Mouse (Mus musculus) embryonic facial prominence, embryonic 14.5 days (tissue): ENCODE measurements around the gene Rtn4rl1. TPM values are rescaled to one million over a fixed set of nuclear protein-coding genes. Genes with fewer than 3 reads are reported as not detected.
A peak's percentile ranks its signal among the peaks of the same experiment; 100 is the strongest.

Experiments used
- ATAC-seq: fragments of 200-750 bp; cut with Nextera tagmentation; 2 replicates; pipeline ENCODE4 v1.8.0; 2017; ENCODE audit warnings: low read depth, moderate number of reproducible peaks, moderate TSS enrichment
- DNase-seq: peaks from one replicate; pipeline ENCODE4 v3.0.0-alpha.2; 2015; ENCODE audit warnings: low spot score
- H3K27ac ChIP-seq: fragments of 300-500 bp; sonication (generic); replicated peaks from 2 replicates; pipeline ENCODE4 v1.5.1; 2014; ENCODE audit warnings: low read depth, mild to moderate bottlenecking, low read length, moderate library complexity
- H3K27me3 ChIP-seq: fragments of 300-500 bp; sonication (generic); replicated peaks from 2 replicates; pipeline ENCODE4 v1.6.1; 2014; ENCODE audit warnings: low read length; ENCODE audit not compliant: control insufficient read depth, insufficient read depth
- H3K36me3 ChIP-seq: fragments of 300-500 bp; sonication (generic); 2 replicates; pipeline ENCODE4 v1.6.1; 2014; ENCODE audit warnings: low read length, mixed read lengths; ENCODE audit not compliant: control insufficient read depth, insufficient read depth
- H3K4me1 ChIP-seq: fragments of 300-500 bp; sonication (generic); 2 replicates; pipeline ENCODE4 v1.6.1; 2014; ENCODE audit warnings: antibody characterized with exemption, low read length; ENCODE audit not compliant: control insufficient read depth, insufficient read depth
- H3K4me2 ChIP-seq: fragments of 300-500 bp; sonication (generic); 2 replicates; pipeline ENCODE4 v1.6.1; 2014; ENCODE audit warnings: low read depth, mild to moderate bottlenecking, low read length, moderate library complexity, mixed read lengths
- H3K4me3 ChIP-seq: fragments of 300-500 bp; sonication (generic); 2 replicates; pipeline ENCODE4 v1.5.1; 2014; ENCODE audit warnings: low read depth, mild to moderate bottlenecking, low read length
- H3K9ac ChIP-seq: fragments of 300-500 bp; sonication (generic); 2 replicates; pipeline ENCODE4 v1.6.1; 2014; ENCODE audit warnings: low read depth, mild to moderate bottlenecking, low read length, moderate library complexity, mixed read lengths
- H3K9me3 ChIP-seq: fragments of 300-500 bp; sonication (generic); 2 replicates; pipeline ENCODE4 v1.6.1; 2016; ENCODE audit warnings: low read length; ENCODE audit not compliant: control insufficient read depth
- WGBS: fragments of 180-500 bp; shearing (Covaris S2); extraction: QIAGEN DNeasy Blood & Tissue Kit; methylation state at CpG from one replicate; pipeline ENCODE4 v1.1.7; 2014; 5-methylcytosine and 5-hydroxymethylcytosine counted together
- polyA plus RNA-seq: library from polyadenylated mRNA; unstranded; fragments of >200 nt; fragmentation: Nextera tagmentation; extraction: Ambion mirVana; gene quantifications from 2 replicates; pipeline ENCODE4 v1.2.1, GENCODE M21; 2014

Gene Rtn4rl1
- polyA plus RNA-seq, 1 experiment from 2014 or later, result 4.9 TPM

DNA sequence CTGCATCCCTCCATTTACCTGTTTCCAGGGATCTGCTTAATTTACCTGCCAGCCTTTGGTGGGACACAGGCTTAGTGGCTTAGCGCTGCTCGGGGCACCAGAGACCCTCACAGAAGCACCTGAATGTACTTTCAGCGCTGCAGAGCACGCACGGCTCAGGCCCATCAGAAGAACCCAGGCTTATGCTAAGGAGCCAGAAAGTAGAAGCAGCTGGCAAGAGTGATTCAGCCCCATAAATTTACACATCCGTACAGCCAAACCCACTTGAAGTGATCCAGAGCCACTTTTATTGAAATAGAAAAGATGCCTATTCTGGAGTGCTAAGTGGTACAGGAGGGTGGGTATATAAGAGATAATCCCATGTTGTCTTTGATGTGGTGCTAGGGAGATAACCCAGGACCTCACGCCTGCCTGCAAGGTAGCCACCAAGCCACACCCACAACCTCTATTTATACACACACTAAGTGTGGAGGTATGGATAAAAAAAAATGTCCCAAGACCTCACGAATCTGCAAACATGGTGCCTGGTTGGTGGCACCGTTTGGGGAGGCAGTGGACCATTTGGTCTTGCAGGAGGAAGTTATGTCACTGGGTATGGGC, 102.9 kb downstream of the Rtn4rl1 start:
- no peaks in the 10 kb centered on the region for H3K9me3 ChIP-seq
- 78% methylated on average over 9 of the region's 9 CpGs for WGBS
- peaks cover 24% of the 10 kb centered on the region for H3K36me3 ChIP-seq
- DNase-seq (no peak), ATAC-seq (no peak)
- H3K4me2 ChIP-seq, result no peak overlapping the region
- H3K4me3 ChIP-seq, result no peak overlapping the region
- peaks cover 16% of the 10 kb centered on the region for H3K4me1 ChIP-seq
- H3K27me3 ChIP-seq, result peaks cover 18% of the 10 kb centered on the region; the same call in 1 of the 2 replicates
- no peak overlapping the region for H3K27ac ChIP-seq
- no peak overlapping the region for H3K9ac ChIP-seq

- WGBS, result 64% methylated on average over 9 of the region's 9 CpGs
- peaks cover 36% of the 10 kb centered on the region for H3K36me3 ChIP-seq
These were observed 104.0 kb downstream of the Rtn4rl1 start for GRCm38 (mm10) chr11:75297631-75298030.

GRCm38 (mm10) chr11:75298491-75298890, 104.9 kb downstream of the Rtn4rl1 start:
- ATAC-seq, result no peak
- H3K9me3 ChIP-seq, result no peaks in the 10 kb centered on the region
- peaks cover 44% of the 10 kb centered on the region for H3K36me3 ChIP-seq
- H3K4me2 ChIP-seq, result no peak overlapping the region
- 45% methylated on average over 11 of the region's 11 CpGs for WGBS
- H3K4me3 ChIP-seq, result no peak overlapping the region
- no peak overlapping the region for H3K27ac ChIP-seq
- 0 out of 2 replicates have a peak, but pooled peaks cover 4% of the 10 kb centered on the region for H3K27me3 ChIP-seq
- H3K9ac ChIP-seq, result peak overlapping the region; percentile 38; the same call in 1 of the 2 replicates
- DNase-seq, result no peak
- H3K4me1 ChIP-seq, result peaks cover 8% of the 10 kb centered on the region

More at GRCm38 (mm10) chr11:75297631-75298030, 104.0 kb downstream of the Rtn4rl1 start:
- Histone ChIP-seq H3K4me3 (no peak overlapping the region), H3K9me3 (no peaks in the 10 kb centered on the region), H3K9ac (no peak overlapping the region), H3K4me1 (peaks cover 8% of the 10 kb centered on the region), H3K4me2 (no peak overlapping the region), H3K27ac (no peak overlapping the region), H3K27me3 (peaks cover 6% of the 10 kb centered on the region; the same call in 1 of the 2 replicates)
- ATAC-seq, result no peak
- DNase-seq, result no peak

- ATAC-seq, result 0 out of 2 replicates have a peak, but pooled peaks have one; percentile 30
- WGBS, result 70% methylated on average over 10 of the region's 10 CpGs
- no peak for DNase-seq
- Histone ChIP-seq H3K9me3 (no peaks in the 10 kb centered on the region), H3K27ac (no peak overlapping the region), H3K36me3 (peaks cover 52% of the 10 kb centered on the region), H3K27me3 (no peaks in the 10 kb centered on the region), H3K4me3 (no peak overlapping the region), H3K9ac (no peak overlapping the region), H3K4me2 (no peak overlapping the region), H3K4me1 (peaks cover 8% of the 10 kb centered on the region)
These were observed 106.2 kb downstream of the Rtn4rl1 start for GRCm38 (mm10) chr11:75299786-75300185.

- no peak for ATAC-seq
- H3K9ac ChIP-seq, result no peak overlapping the region
These were observed 107.4 kb downstream of the Rtn4rl1 start for GRCm38 (mm10) chr11:75300954-75301353.

DNA sequence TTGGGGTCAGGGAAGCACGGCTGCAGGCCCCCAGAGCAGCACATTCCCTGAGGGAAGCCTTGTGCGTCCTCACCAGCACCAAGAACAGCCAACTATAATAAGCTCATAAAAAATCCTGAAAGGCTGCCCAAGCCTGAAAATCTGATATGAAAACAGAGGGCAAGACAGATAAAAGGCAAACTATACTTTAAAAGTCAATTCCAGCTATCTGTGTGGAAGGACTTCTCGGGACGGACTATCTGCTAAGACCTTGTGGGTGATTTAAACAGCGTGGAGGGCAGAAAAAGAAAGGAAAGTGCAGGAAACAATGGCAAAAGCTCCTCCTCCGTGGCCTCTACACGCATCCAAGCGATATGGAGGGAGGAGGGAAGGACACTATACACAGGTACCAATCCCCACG, 111.2 kb downstream of the Rtn4rl1 start:
- 85% methylated on average over 9 of the region's 9 CpGs for WGBS
- no peak for DNase-seq
- H3K36me3 ChIP-seq, result peaks cover 90% of the 10 kb centered on the region

More at GRCm38 (mm10) chr11:75300954-75301353, 107.4 kb downstream of the Rtn4rl1 start:
- Histone ChIP-seq H3K4me2 (no peak overlapping the region), H3K4me3 (no peak overlapping the region), H3K27ac (no peak overlapping the region), H3K36me3 (peaks cover 63% of the 10 kb centered on the region), H3K9me3 (no peaks in the 10 kb centered on the region), H3K4me1 (peaks cover 8% of the 10 kb centered on the region), H3K27me3 (no peaks in the 10 kb centered on the region)
- DNase-seq, result no peak
- 91% methylated on average over 9 of the region's 9 CpGs for WGBS

DNA sequence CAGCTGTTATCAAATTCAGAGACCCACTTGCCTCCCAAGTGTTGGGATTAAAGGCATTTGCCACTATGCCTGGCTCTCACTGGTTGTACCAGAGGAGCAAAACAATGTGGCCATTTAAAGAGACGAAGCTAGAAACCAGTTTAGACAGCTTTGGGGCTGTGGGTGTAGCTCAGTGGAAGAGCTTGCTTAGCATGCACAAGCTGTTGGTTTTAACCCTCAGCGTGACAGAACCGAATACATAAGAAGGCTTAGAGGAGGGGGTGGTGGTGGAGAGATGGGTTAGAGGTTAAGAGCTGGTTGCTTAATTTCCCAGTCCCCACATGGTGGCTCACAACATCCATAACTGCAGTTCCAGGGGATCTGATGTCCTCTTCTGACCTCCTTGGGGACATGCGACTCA, 115.1 kb downstream of the Rtn4rl1 start:
- H3K9me3 ChIP-seq, result no peaks in the 10 kb centered on the region
- H3K4me1 ChIP-seq, result no peaks in the 10 kb centered on the region
- no peak overlapping the region for H3K27ac ChIP-seq
- no peak overlapping the region for H3K9ac ChIP-seq
- peaks cover 89% of the 10 kb centered on the region for H3K36me3 ChIP-seq
- no peaks in the 10 kb centered on the region for H3K27me3 ChIP-seq
- 77% methylated on average over 4 of the region's 4 CpGs for WGBS
- DNase-seq (peak; percentile 45), ATAC-seq (0 out of 2 replicates have a peak, but pooled peaks have one; percentile 30)
- H3K4me2 ChIP-seq, result no peak overlapping the region
- H3K4me3 ChIP-seq, result no peak overlapping the region

More for the DNA sequence above, 111.2 kb downstream of the Rtn4rl1 start:
- no peak overlapping the region for H3K4me2 ChIP-seq
- ATAC-seq, result no peak
- no peak overlapping the region for H3K9ac ChIP-seq
- no peaks in the 10 kb centered on the region for H3K27me3 ChIP-seq
- no peaks in the 10 kb centered on the region for H3K9me3 ChIP-seq
- no peak overlapping the region for H3K27ac ChIP-seq
- H3K4me3 ChIP-seq, result no peak overlapping the region
- H3K4me1 ChIP-seq, result no peaks in the 10 kb centered on the region

- Histone ChIP-seq H3K27me3 (no peaks in the 10 kb centered on the region), H3K36me3 (peaks cover 93% of the 10 kb centered on the region), H3K9ac (no peak overlapping the region), H3K4me2 (no peak overlapping the region), H3K27ac (no peak overlapping the region), H3K9me3 (no peaks in the 10 kb centered on the region), H3K4me1 (no peaks in the 10 kb centered on the region), H3K4me3 (no peak overlapping the region)
- ATAC-seq (no peak), DNase-seq (no peak)
- WGBS, result 79% methylated on average over 8 of the region's 8 CpGs
These were observed 117.2 kb downstream of the Rtn4rl1 start for GRCm38 (mm10) chr11:75310813-75311212.

GRCm38 (mm10) chr11:75311751-75312150, 118.2 kb downstream of the Rtn4rl1 start:
- 88% methylated on average over 6 of the region's 6 CpGs for WGBS
- DNase-seq (no peak), ATAC-seq (no peak)
- no peak overlapping the region for H3K4me2 ChIP-seq
- H3K27ac ChIP-seq, result no peak overlapping the region
- no peak overlapping the region for H3K9ac ChIP-seq
- H3K27me3 ChIP-seq, result no peaks in the 10 kb centered on the region
- peaks cover 89% of the 10 kb centered on the region for H3K36me3 ChIP-seq
- no peak overlapping the region for H3K4me3 ChIP-seq
- H3K9me3 ChIP-seq, result no peaks in the 10 kb centered on the region
- no peaks in the 10 kb centered on the region for H3K4me1 ChIP-seq
